Mouse (Mus musculus) liver, embryonic 14.5 days (tissue): Measurements from ENCODE around the gene Olfr12. TPM values are rescaled to one million over a fixed set of nuclear protein-coding genes. Genes with fewer than 3 reads are reported as not detected.

Experiments
- ATAC-seq: fragments of 200-750 bp; cut with Nextera tagmentation; 2 replicates; pipeline ENCODE4 v1.8.0; 2017; ENCODE audit warnings: moderate number of reproducible peaks, mild to moderate bottlenecking, moderate library complexity; ENCODE audit not compliant: insufficient read depth
- DNase-seq, 3 experiments: peaks; one replicate each; pipeline ENCODE4 v3.0.0-alpha.2; 2012 to 2013; ENCODE audit warnings: low read depth in 3 of 3, low spot score in 3 of 3
- H3K27ac ChIP-seq: fragments of 300-500 bp; sonication (generic); 2 replicates; pipeline ENCODE4 v1.5.1; 2014; ENCODE audit warnings: moderate library complexity, mild to moderate bottlenecking, control low read depth, inconsistent platforms
- H3K27me3 ChIP-seq: fragments of 300-500 bp; sonication (generic); 2 replicates; pipeline ENCODE4 v1.6.1; 2014; ENCODE audit warnings: mild to moderate bottlenecking, low read length, moderate library complexity; ENCODE audit not compliant: control insufficient read depth, insufficient read depth
- H3K36me3 ChIP-seq: fragments of 300-500 bp; sonication (generic); replicated peaks from 2 replicates; pipeline ENCODE4 v1.6.1; 2014; ENCODE audit warnings: low read depth; ENCODE audit not compliant: control insufficient read depth, insufficient read depth
- H3K4me1 ChIP-seq, 2 experiments: fragments of 200-500 bp in 1 of 2; fragments of 300-500 bp in 1 of 2; sonication (generic) in 1 of 2; replicated peaks; 2 replicates each; pipeline ENCODE4 v1.6.1; 2012 to 2014; ENCODE audit warnings: antibody characterized with exemption in 1 of 2, inconsistent platforms in 1 of 2, low read length in 1 of 2; ENCODE audit not compliant: control insufficient read depth in 2 of 2, insufficient read depth in 2 of 2
- H3K4me2 ChIP-seq: fragments of 300-500 bp; sonication (generic); 2 replicates; pipeline ENCODE4 v1.6.1; 2014; ENCODE audit warnings: low read depth, mild to moderate bottlenecking, control low read depth, moderate library complexity
- H3K4me3 ChIP-seq, 2 experiments: fragments of 200-500 bp in 1 of 2; fragments of 300-500 bp in 1 of 2; sonication (generic) in 1 of 2; 2 replicates each; pipeline ENCODE4 v1.5.1; 2012 to 2014; ENCODE audit warnings: low read depth in 2 of 2, low read length in 2 of 2, mild to moderate bottlenecking in 2 of 2, control low read depth in 1 of 2, inconsistent platforms in 1 of 2, moderate library complexity in 1 of 2; ENCODE audit not compliant: insufficient read depth in 1 of 2
- H3K9ac ChIP-seq: fragments of 300-500 bp; sonication (generic); replicated peaks from 2 replicates; pipeline ENCODE4 v1.6.1; 2014; ENCODE audit warnings: mild to moderate bottlenecking, control low read depth, moderate library complexity
- H3K9me3 ChIP-seq: fragments of 300-500 bp; sonication (generic); 2 replicates; pipeline ENCODE4 v1.6.1; 2016; ENCODE audit warnings: low read length, mixed read lengths; ENCODE audit not compliant: control insufficient read depth
- CTCF ChIP-seq: IDR thresholded peaks from 2 replicates; pipeline ENCODE4 v1.5.1; 2016; ENCODE audit warnings: antibody characterized with exemption, low read depth, control low read depth
- EP300 ChIP-seq: IDR thresholded peaks from 2 replicates; pipeline ENCODE4 v1.6.1; 2016; ENCODE audit warnings: antibody characterized with exemption, low read depth
- WGBS: fragments of 180-500 bp; shearing (Covaris S2); extraction: QIAGEN DNeasy Blood & Tissue Kit; methylation state at CpG from one replicate; pipeline ENCODE4 v1.1.7; 2014; ENCODE audit not compliant: insufficient replicate concordance; 5-methylcytosine and 5-hydroxymethylcytosine counted together
- polyA plus RNA-seq, 2 experiments: library from polyadenylated mRNA; depleted of rRNA in 1 of 2; stranded (reverse) in 1 of 2; unstranded in 1 of 2; fragments of >200 nt; fragmentation: Nextera tagmentation in 1 of 2; extraction: Ambion mirVana in 1 of 2; gene quantifications; 2 replicates each; pipeline versions ENCODE4 v1.2.1 to v1.2.3; 2012 to 2014

Olfr12 gene
- polyA plus RNA-seq (2012; rRNA removed) (not detected in 2 replicates), polyA plus RNA-seq (2014; fragmentation: Nextera tagmentation; extraction: Ambion mirVana) (not detected in 2 replicates)

- Histone ChIP-seq H3K4me2 (no peak within 1 kb of the TSS), H3K9ac (no peak within 1 kb of the TSS), H3K9me3 (no peaks in the 10 kb centered on the region), H3K27me3 (no peaks in the 10 kb centered on the region), H3K36me3 (no peaks in the 10 kb centered on the region), H3K4me1 (no peaks in the 10 kb centered on the region), H3K4me3 (no peak within 1 kb of the TSS), H3K27ac (no peak within 1 kb of the TSS)
- WGBS: 45% methylated on average over 2 of the region's 2 CpGs
- DNase-seq: no peak
- ATAC-seq: no peak
- TF ChIP-seq EP300: no peak
- TF ChIP-seq CTCF: no peak
Measured at GRCm38 (mm10) chr1:92617488-92617887, at the start of gene Olfr12. Gene Olfr12 (plus strand): TSS chr1:92617788.

- Histone ChIP-seq H3K4me3 (no peak within 1 kb of the TSS), H3K36me3 (no peaks in the 10 kb centered on the region), H3K4me2 (no peak within 1 kb of the TSS), H3K27me3 (no peaks in the 10 kb centered on the region), H3K9ac (no peak within 1 kb of the TSS), H3K4me1 (no peaks in the 10 kb centered on the region), H3K9me3 (no peaks in the 10 kb centered on the region), H3K27ac (no peak within 1 kb of the TSS)
- 59% methylated on average over 3 of the region's 3 CpGs for WGBS
- ATAC-seq (no peak), DNase-seq (no peak)
- TF ChIP-seq EP300 (no peak), CTCF (no peak)
Measured at GRCm38 (mm10) chr1:92571022-92571421, 46.6 kb upstream of the Olfr12 start, which contains the start of gene Olfr1413. Gene Olfr1413 (plus strand): TSS chr1:92571322.

GRCm38 (mm10) chr1:92585479-92585878 is 32.1 kb upstream of the Olfr12 start, which contains the start of gene Olfr1412:
Gene Olfr1412 (plus strand): TSS chr1:92585779.
- no peak within 1 kb of the TSS for H3K9ac ChIP-seq
- ATAC-seq: no peak
- no peaks in the 10 kb centered on the region for H3K36me3 ChIP-seq
- H3K27me3 ChIP-seq: no peaks in the 10 kb centered on the region
- DNase-seq: no peak
- H3K4me1 ChIP-seq: no peaks in the 10 kb centered on the region
- H3K4me3 ChIP-seq: no peak within 1 kb of the TSS
- no peak within 1 kb of the TSS for H3K4me2 ChIP-seq
- 68% methylated on average over 2 of the region's 2 CpGs for WGBS
- no peak within 1 kb of the TSS for H3K27ac ChIP-seq
- TF ChIP-seq EP300 (no peak), CTCF (no peak)
- no peaks in the 10 kb centered on the region for H3K9me3 ChIP-seq

GRCm38 (mm10) chr1:92594111-92594510 is 23.5 kb upstream of the Olfr12 start, which contains the start of gene Olfr1411:
Gene Olfr1411 (plus strand): TSS chr1:92594411.
- H3K4me3 ChIP-seq: no peak within 1 kb of the TSS
- ATAC-seq: no peak
- no peaks in the 10 kb centered on the region for H3K36me3 ChIP-seq
- no peak within 1 kb of the TSS for H3K4me2 ChIP-seq
- no peak within 1 kb of the TSS for H3K27ac ChIP-seq
- no peak within 1 kb of the TSS for H3K9ac ChIP-seq
- no peaks in the 10 kb centered on the region for H3K27me3 ChIP-seq
- DNase-seq: no peak
- no peaks in the 10 kb centered on the region for H3K9me3 ChIP-seq
- TF ChIP-seq EP300 (no peak), CTCF (no peak)
- H3K4me1 ChIP-seq: no peaks in the 10 kb centered on the region

GRCm38 (mm10) chr1:92596019-92596418 is 21.6 kb upstream of the Olfr12 start:
- no peaks in the 10 kb centered on the region for H3K27me3 ChIP-seq
- no peak for TF ChIP-seq CTCF
- no peak for TF ChIP-seq EP300
- no peaks in the 10 kb centered on the region for H3K36me3 ChIP-seq
- no peaks in the 10 kb centered on the region for H3K9me3 ChIP-seq
- ATAC-seq (no peak), DNase-seq (no peak)
- H3K4me3 ChIP-seq: no peak overlapping the region
- H3K4me2 ChIP-seq: no peak overlapping the region
- 58% methylated on average over 3 of the region's 3 CpGs for WGBS
- H3K9ac ChIP-seq: no peak overlapping the region
- no peaks in the 10 kb centered on the region for H3K4me1 ChIP-seq
- H3K27ac ChIP-seq: no peak overlapping the region
